Mouse (Mus musculus) limb, embryonic 10.5 days (tissue): ENCODE data around the gene Iqsec1. TPM values are rescaled to one million over a fixed set of nuclear protein-coding genes. Genes with fewer than 3 reads are reported as not detected.

ENCODE experiments used
- DNase-seq: peaks from one replicate; pipeline ENCODE4 v3.0.0-alpha.2; 2017; ENCODE audit warnings: low spot score
- H3K27ac ChIP-seq: fragments of 300-500 bp; sonication (generic); 2 replicates; pipeline ENCODE4 v1.5.1; 2016; ENCODE audit warnings: mild to moderate bottlenecking
- H3K27me3 ChIP-seq: fragments of 300-500 bp; sonication (generic); 2 replicates; pipeline ENCODE4 v1.6.1; 2016; ENCODE audit warnings: low read depth, mild to moderate bottlenecking; ENCODE audit not compliant: poor library complexity, severe bottlenecking
- H3K36me3 ChIP-seq: fragments of 300-500 bp; sonication (generic); 2 replicates; pipeline ENCODE4 v1.6.1; 2016; ENCODE audit warnings: mild to moderate bottlenecking, moderate library complexity
- H3K4me1 ChIP-seq: fragments of 300-500 bp; sonication (generic); 2 replicates; pipeline ENCODE4 v1.6.1; 2016
- H3K4me3 ChIP-seq: fragments of 300-500 bp; sonication (generic); 2 replicates; pipeline ENCODE4 v1.5.1; 2016; ENCODE audit warnings: mild to moderate bottlenecking, moderate library complexity
- H3K9me3 ChIP-seq: fragments of 300-500 bp; sonication (generic); replicated peaks from 2 replicates; pipeline ENCODE4 v1.6.1; 2016; ENCODE audit warnings: mild to moderate bottlenecking
- WGBS: fragments of 180-500 bp; shearing (Covaris S2); methylation state at CpG from one replicate; pipeline ENCODE4 v1.1.7; 2016; 5-methylcytosine and 5-hydroxymethylcytosine counted together
- polyA plus RNA-seq: library from polyadenylated mRNA; unstranded; fragments of >200 nt; fragmentation: Nextera tagmentation; extraction: Ambion mirVana; gene quantifications from 2 replicates; pipeline ENCODE4 v1.2.1, GENCODE M21; 2016

Gene Iqsec1
- polyA plus RNA-seq, 1 experiment from 2014 or later, result 6.7 TPM

DNA sequence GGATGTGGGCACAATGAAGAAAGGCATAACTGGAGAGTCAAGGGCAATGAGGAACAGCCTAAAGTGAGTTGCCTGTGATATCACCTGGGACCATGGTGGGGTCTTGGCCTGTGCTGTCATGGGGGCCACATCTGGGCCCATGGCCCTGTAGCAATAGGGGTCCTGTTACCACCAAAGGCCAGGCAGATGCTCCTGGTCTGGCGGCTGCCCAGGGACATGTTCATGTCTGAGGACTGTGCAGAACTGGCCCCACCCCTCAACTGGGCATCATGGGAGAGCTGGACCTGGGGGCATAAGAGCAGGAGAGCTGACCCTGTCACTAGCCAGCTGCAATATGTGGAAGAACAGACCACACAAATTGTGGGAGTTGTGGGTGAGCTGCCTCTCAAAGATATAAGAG lies 130.6 kb downstream of the Iqsec1 start:
- Histone ChIP-seq H3K27me3 (no peaks in the 10 kb centered on the region), H3K4me1 (no peaks in the 10 kb centered on the region), H3K4me3 (no peak overlapping the region), H3K9me3 (no peaks in the 10 kb centered on the region), H3K36me3 (no peaks in the 10 kb centered on the region), H3K27ac (no peak overlapping the region)
- no peak for DNase-seq
- WGBS, result 94% methylated on average over 1 of the region's 1 CpGs

DNA sequence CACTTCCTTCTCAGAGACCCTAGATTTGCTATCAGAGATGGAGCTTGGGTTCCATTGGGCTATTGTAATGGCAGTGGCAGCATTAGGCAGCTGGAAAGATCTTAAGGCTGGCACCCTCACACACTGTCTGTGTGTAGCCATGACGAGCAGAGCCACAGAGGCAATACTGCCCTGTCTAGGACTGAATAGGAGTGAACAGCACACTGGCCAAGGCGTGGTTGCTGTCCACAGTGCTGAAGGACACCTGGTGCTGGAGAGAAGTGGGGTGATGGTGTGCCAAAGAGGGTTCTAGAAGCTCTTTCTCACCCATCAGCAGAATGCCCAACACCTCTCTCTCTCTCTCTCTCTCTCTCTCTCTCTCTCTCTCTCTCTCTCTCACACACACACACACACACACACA lies 136.1 kb downstream of the Iqsec1 start:
- Histone ChIP-seq H3K27ac (no peak overlapping the region), H3K9me3 (no peaks in the 10 kb centered on the region), H3K4me3 (no peak overlapping the region), H3K4me1 (no peaks in the 10 kb centered on the region), H3K27me3 (no peaks in the 10 kb centered on the region), H3K36me3 (no peaks in the 10 kb centered on the region)
- WGBS, result 44% methylated on average over 2 of the region's 2 CpGs
- peak; percentile 60 for DNase-seq

DNA sequence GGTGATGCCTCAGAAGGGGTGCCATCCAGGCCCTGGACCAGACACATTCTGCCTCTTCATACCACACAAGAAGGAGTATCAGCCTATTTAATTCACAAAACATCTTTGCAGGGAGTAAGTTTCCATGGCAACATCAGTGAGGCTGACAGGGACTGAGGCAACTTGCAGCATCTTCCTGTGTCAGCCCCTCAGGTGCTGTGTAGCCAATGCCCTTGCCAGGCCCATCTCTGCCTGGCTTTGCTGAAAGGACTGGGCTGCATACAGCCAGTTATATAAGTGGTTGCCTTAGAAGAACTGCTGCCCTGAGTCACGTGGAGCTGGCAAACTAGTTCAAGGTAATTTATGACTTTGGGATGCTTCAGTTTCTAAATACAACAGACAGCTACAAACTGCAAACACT lies 140.4 kb downstream of the Iqsec1 start:
- Histone ChIP-seq H3K36me3 (no peaks in the 10 kb centered on the region), H3K27me3 (no peaks in the 10 kb centered on the region), H3K27ac (no peak overlapping the region), H3K4me1 (no peaks in the 10 kb centered on the region), H3K4me3 (no peak overlapping the region), H3K9me3 (no peaks in the 10 kb centered on the region)
- WGBS, result 58% methylated on average over 1 of the region's 1 CpGs
- no peak for DNase-seq

DNA sequence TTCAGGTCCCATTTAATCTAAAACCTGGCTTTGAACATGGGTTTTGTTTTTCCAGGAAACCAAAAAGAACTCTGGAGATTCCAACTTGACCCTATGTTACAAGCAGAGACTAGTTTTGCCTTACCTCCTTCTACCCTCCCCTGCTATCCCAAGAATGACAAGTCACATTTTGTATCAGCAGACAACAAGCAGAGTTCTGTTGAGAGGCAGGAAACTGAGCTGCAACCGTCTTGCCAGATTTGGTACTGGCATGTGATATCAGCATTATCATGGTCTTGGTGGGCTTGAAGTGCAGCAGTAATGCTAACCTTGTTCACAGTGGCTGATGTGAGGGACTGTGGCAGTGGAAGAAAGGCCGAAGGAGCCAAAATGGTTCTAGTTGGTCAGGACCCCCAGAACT lies 141.0 kb downstream of the Iqsec1 start:
- 89% methylated on average over 2 of the region's 2 CpGs for WGBS
- no peak overlapping the region for H3K27ac ChIP-seq
- no peaks in the 10 kb centered on the region for H3K4me1 ChIP-seq
- no peak overlapping the region for H3K4me3 ChIP-seq
- no peak for DNase-seq
- no peaks in the 10 kb centered on the region for H3K27me3 ChIP-seq
- no peaks in the 10 kb centered on the region for H3K9me3 ChIP-seq
- H3K36me3 ChIP-seq, result no peaks in the 10 kb centered on the region

DNA sequence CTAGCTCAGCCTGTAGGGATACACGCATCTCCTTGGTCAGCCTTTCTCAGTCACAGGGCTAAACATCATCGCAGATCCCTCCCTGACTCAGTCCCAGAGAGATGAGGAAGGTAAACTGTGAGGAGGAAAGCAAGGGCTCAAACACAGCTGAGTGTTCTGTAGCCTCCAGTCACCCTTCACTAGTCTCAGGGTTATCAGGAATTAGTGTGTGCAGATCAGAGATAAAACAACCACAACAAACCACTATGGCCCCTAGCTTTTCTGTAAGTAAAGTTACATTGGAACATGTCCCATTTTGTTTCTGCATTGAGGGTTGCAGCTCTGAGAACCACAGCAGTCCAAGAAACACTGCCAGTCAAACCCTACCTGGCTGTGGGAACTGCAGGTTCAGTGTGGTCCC lies 148.5 kb downstream of the Iqsec1 start:
- 97% methylated on average over 2 of the region's 2 CpGs for WGBS

DNA sequence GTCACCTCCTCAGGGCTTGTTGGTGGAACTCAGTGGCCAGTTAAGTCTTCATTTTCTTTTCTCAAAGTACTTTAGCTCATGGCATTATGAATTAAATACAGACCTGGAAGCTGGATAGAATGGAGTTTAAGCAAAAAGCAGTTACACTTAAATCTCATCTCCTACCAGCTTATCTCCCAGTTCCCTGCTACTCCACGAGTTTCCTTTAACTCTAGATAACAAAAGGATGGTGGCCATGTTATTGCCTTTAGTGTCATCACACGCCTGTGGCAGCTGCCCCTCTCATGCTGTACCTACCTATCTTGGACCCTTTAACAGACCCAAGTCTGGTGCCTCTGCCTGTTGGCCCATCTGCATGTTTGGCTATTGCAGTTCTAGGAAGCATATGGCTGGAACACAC lies 151.7 kb downstream of the Iqsec1 start:
- Histone ChIP-seq H3K27ac (no peak overlapping the region), H3K27me3 (no peaks in the 10 kb centered on the region), H3K9me3 (no peaks in the 10 kb centered on the region), H3K36me3 (no peaks in the 10 kb centered on the region), H3K4me3 (no peak overlapping the region), H3K4me1 (peaks cover 8% of the 10 kb centered on the region; the same call in 1 of the 2 replicates)
- WGBS, result 75% methylated on average over 2 of the region's 2 CpGs
- no peak for DNase-seq

More for the DNA sequence above, 148.5 kb downstream of the Iqsec1 start:
- DNase-seq, result no peak
- H3K4me1 ChIP-seq, result peaks cover 8% of the 10 kb centered on the region; the same call in 1 of the 2 replicates
- H3K9me3 ChIP-seq, result no peaks in the 10 kb centered on the region
- no peaks in the 10 kb centered on the region for H3K36me3 ChIP-seq
- no peak overlapping the region for H3K4me3 ChIP-seq
- no peak overlapping the region for H3K27ac ChIP-seq
- no peaks in the 10 kb centered on the region for H3K27me3 ChIP-seq

DNA sequence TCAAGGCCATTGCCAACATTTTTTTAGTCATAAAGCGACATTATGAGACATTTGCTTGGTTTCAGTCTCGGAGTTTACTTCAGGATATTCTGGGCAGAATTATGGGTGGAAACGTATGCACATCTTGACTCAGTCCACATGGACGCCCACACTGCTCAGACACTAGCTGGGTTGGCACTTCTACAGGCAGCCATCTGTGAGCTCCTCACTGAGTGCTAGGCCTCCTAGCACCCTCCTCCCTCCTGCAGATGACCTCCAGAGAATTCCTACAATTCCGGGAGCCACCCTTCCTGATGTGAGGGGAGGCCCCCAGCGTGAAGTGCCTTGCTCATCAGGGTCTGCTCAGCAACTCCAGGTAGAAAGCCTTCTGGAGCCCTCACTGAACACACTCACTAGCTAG lies 158.9 kb downstream of the Iqsec1 start:
- Histone ChIP-seq H3K27ac (no peak overlapping the region), H3K9me3 (no peaks in the 10 kb centered on the region), H3K36me3 (no peaks in the 10 kb centered on the region), H3K4me3 (no peak overlapping the region), H3K27me3 (no peaks in the 10 kb centered on the region), H3K4me1 (peaks cover 4% of the 10 kb centered on the region; the same call in 1 of the 2 replicates)
- 80% methylated on average over 6 of the region's 6 CpGs for WGBS
- no peak for DNase-seq

DNA sequence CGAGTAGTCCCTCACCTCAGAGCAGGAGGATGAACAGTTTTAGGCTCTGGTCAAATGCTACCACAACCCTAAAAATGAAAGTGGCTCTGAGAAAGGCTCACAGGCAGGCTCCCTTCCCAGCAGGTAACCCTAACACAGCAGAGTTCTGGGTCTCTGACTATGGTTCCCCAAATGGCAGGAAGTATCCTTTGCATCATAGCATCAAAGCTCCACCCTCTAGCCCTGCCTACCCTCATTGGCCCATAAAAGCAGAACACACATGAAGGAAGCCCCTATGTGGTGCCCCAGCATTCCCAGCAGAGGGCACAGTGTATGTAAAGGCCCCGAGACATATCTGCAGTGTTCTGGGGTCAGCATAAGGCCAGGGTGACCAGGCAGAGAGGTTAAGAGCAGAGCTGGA lies 163.4 kb downstream of the Iqsec1 start:
- no peaks in the 10 kb centered on the region for H3K27me3 ChIP-seq
- H3K4me1 ChIP-seq, result peaks cover 11% of the 10 kb centered on the region
- DNase-seq, result no peak
- no peaks in the 10 kb centered on the region for H3K36me3 ChIP-seq
- 75% methylated on average over 2 of the region's 2 CpGs for WGBS
- H3K4me3 ChIP-seq, result no peak overlapping the region
- no peaks in the 10 kb centered on the region for H3K9me3 ChIP-seq
- H3K27ac ChIP-seq, result no peak overlapping the region

DNA sequence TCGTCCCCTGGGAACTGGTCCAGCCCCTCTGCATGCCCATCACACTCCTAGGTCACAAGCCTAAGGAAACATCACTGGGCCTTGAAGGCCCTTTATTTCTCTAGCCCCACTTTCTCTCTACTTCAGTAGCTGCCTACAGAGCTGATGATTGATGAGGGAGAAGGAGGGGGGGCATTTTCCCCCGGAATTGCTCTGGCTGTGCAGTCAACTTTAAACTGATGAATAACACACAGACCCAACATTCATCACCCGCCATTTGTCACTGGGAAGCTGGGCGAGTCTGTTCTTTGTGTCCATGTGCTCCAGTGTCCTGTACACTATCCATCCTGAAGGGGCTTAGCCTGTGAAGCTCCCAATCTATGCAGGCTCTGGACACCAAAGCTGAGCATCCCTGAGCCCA lies 165.2 kb downstream of the Iqsec1 start:
- H3K4me3 ChIP-seq, result no peak overlapping the region
- H3K36me3 ChIP-seq, result no peaks in the 10 kb centered on the region
- H3K4me1 ChIP-seq, result peaks cover 14% of the 10 kb centered on the region
- WGBS, result 39% methylated on average over 4 of the region's 4 CpGs
- no peaks in the 10 kb centered on the region for H3K9me3 ChIP-seq
- no peaks in the 10 kb centered on the region for H3K27me3 ChIP-seq
- H3K27ac ChIP-seq, result no peak overlapping the region
- DNase-seq, result no peak

DNA sequence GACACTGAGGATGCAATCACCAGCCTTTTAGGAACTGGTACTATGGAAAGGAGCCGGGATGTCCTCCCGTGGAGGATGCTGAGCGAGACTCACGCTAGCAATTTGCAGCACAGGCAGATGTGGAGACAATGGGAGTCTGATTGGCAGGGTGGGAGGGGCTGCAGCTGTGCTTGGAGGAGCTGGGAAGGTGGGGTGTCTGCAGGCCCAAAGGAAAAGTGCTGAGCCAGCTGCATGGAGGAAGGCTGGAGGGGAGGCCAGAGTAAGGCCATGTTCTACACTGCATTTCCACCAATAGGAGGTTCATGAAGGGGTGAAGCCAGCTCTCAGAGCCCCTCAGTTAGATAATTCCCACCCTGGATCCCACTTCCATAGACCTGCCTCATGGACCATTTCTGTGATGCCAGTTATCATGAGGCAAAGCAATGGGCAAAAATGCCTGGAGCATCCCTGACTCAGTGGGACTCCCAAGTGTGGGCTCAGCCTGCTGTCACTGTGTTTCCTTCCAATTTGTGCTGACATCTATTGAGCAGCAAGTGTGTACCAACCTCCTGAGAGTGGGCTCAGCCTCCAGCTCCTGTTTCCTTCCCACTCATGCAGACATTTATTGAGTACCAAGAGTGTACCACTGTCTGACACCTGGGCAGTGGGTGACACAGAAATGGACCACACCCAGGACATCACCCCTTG lies 166.4 kb downstream of the Iqsec1 start:
- no peak for DNase-seq
- H3K4me1 ChIP-seq, result peaks cover 14% of the 10 kb centered on the region
- H3K4me3 ChIP-seq, result no peak overlapping the region
- H3K36me3 ChIP-seq, result no peaks in the 10 kb centered on the region
- 71% methylated on average over 4 of the region's 4 CpGs for WGBS
- no peak overlapping the region for H3K27ac ChIP-seq
- no peaks in the 10 kb centered on the region for H3K9me3 ChIP-seq
- no peaks in the 10 kb centered on the region for H3K27me3 ChIP-seq

DNA sequence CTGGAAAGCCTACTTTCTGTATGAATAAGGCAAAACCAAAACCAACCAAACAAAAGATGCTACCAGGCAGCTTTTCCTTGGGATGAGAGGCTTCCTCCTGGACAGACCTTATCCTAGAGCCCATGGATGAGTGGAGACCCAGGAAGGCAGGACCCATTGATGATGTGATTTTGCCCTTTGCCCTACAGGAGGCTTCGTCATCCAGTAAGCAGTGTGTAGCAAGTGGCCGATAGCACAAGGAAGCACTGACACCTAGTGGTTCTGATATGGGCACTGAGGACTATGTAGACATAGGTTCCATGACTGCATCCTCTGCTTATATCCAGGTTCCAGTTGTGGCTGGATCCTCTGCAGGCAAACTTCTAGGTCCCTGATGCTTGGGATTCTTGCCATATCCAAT lies 168.6 kb downstream of the Iqsec1 start:
- H3K4me3 ChIP-seq, result no peak overlapping the region
- H3K9me3 ChIP-seq, result no peaks in the 10 kb centered on the region
- 81% methylated on average over 2 of the region's 2 CpGs for WGBS
- peaks cover 10% of the 10 kb centered on the region for H3K4me1 ChIP-seq
- H3K36me3 ChIP-seq, result no peaks in the 10 kb centered on the region
- no peak overlapping the region for H3K27ac ChIP-seq
- H3K27me3 ChIP-seq, result no peaks in the 10 kb centered on the region
- DNase-seq, result no peak

DNA sequence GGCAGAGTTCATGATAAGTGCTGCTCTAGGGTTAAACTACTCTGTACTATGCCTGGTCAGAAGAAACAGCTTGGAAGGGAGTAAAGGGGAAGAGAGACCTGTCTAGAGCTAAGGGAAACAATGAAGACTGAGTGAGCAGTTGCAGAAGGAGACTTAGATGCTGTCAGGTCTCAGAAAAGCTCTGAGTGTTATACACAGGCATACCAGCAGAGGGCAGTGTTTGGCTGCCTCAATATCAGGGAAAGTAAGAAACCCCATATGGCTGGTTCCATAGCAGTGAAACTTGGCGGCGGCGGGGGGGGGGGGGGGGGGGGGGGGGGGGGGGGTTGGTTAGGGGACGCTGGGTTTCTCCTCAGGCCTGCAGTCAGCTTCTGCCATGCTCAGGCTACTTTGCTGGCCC lies 169.5 kb downstream of the Iqsec1 start:
- H3K27me3 ChIP-seq, result no peaks in the 10 kb centered on the region
- no peak overlapping the region for H3K4me3 ChIP-seq
- H3K9me3 ChIP-seq, result no peaks in the 10 kb centered on the region
- no CpG with 5 or more reads among the region's 4 CpGs for WGBS
- peaks cover 10% of the 10 kb centered on the region; the same call in 1 of the 2 replicates for H3K4me1 ChIP-seq
- no peak overlapping the region for H3K27ac ChIP-seq
- DNase-seq, result peak; percentile 83
- H3K36me3 ChIP-seq, result no peaks in the 10 kb centered on the region

DNA sequence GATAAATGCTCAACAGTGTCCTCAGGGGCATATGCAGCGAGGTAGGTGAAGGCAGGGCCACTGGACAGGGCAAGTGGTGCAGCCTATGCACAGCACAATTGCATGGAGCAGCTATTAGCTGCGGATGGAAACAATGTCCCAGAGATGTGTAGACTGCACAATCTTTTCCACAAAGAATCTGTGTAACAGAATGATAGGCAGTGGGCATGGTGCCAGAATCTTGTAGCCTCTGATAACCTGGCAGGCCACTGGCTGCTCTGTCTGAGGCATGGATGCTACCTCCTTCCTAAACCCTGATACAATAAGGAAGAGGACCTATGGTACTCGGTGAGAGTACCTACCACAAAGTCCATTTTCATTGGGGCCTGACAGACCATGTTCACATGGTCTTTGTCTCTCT lies 171.9 kb downstream of the Iqsec1 start:
- Histone ChIP-seq H3K4me1 (peaks cover 2% of the 10 kb centered on the region; the same call in 1 of the 2 replicates), H3K9me3 (no peaks in the 10 kb centered on the region), H3K4me3 (no peak overlapping the region), H3K36me3 (no peaks in the 10 kb centered on the region), H3K27ac (no peak overlapping the region), H3K27me3 (no peaks in the 10 kb centered on the region)
- DNase-seq, result no peak
- WGBS, result 78% methylated on average over 3 of the region's 3 CpGs

DNA sequence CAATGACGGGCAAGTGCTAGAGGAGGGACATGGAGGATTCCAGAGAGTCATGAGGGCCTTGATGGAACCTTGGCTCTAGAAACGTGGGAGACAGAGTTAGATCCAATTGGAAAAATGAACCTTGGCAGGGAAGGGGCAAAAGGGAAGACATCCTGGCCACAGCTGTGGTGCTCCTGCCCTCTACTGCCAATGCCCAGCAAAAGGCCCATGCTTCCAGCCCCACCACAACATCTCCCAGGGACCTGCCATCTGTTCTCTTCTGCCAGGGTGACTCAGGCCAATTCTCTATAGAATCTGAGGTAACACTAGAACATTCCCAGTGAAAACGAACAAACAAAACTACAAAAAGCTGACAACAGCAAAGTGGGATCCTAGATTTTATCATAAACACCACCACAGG lies 173.1 kb downstream of the Iqsec1 start:
- 61% methylated on average over 3 of the region's 3 CpGs for WGBS
- no peak overlapping the region for H3K4me3 ChIP-seq
- no peaks in the 10 kb centered on the region for H3K27me3 ChIP-seq
- no peak overlapping the region for H3K27ac ChIP-seq
- H3K9me3 ChIP-seq, result no peaks in the 10 kb centered on the region
- H3K4me1 ChIP-seq, result peaks cover 4% of the 10 kb centered on the region
- DNase-seq, result no peak
- no peaks in the 10 kb centered on the region for H3K36me3 ChIP-seq
